Mouse (Mus musculus): Measurements from ENCODE around the gene Rev1. TPM values are rescaled to one million over a fixed set of nuclear protein-coding genes. Genes with fewer than 3 reads are reported as not detected.
A peak's percentile ranks its signal among the peaks of the same experiment; 100 is the strongest.

Rev1 gene
- total and polyA plus RNA-seq, 3 experiments = 22.9 to 25.7 (median 23.4) TPM

GRCm38 (mm10) chr1:38178929-38179328 lies 49.3 kb upstream of the Rev1 start:
- dilution Hi-C loops (cut with MboI; ENCODE audit: extremely low pct_ligation_motif_present, extremely low pct_unique_long_range_greater_than_20kb, low sequenced_read_pairs) (no loop called here), in situ Hi-C loops (cut with MboI; ENCODE audit: low pct_ligation_motif_present, low pct_unique_long_range_greater_than_20kb, low sequenced_read_pairs) (no loop called here)
- H3K4me2 ChIP-seq (ENCODE audit: insufficient read depth, low read depth, poor library complexity, severe bottlenecking) = no peak overlapping the region
- peaks cover 6 to 54% of the 10 kb centered on the region in 2 experiments for H3K4me1 ChIP-seq (ENCODE audit: control insufficient read depth in 1 of 2, insufficient read depth in 2 of 2)
- TF ChIP-seq RAD21 (IDR thresholded peaks at IDR 0.05; ENCODE audit: low read depth, low read length) = no peak
- no peak for TF ChIP-seq POLR2A (IDR thresholded peaks at IDR 0.05; ENCODE audit: low read depth, low read length)
- peak; percentile 91 for TF ChIP-seq BHLHE40 (IDR thresholded peaks at IDR 0.05; ENCODE audit: low read depth, low read length)
- peak; percentile 27; the same call in 1 of the 2 replicates for TF ChIP-seq EP300 (IDR thresholded peaks at IDR 0.05; ENCODE audit: low read length)
- no peak for TF ChIP-seq UBTF (IDR thresholded peaks at IDR 0.05; ENCODE audit: low read depth, low read length)
- TF ChIP-seq CHD2 (IDR thresholded peaks at IDR 0.05; ENCODE audit: low read length) = no peak
- TF ChIP-seq MXI1 (IDR thresholded peaks at IDR 0.05; ENCODE audit: low read depth, low read length) = no peak
- no peak for TF ChIP-seq E2F4 (IDR thresholded peaks at IDR 0.05; ENCODE audit: insufficient replicate concordance, low read depth, low read length)
- TF ChIP-seq ZKSCAN1 (IDR thresholded peaks at IDR 0.05; ENCODE audit: borderline replicate concordance, low read depth, low read length) = no peak
- no peak for TF ChIP-seq USF2 (conservative IDR thresholded peaks at IDR 0.05; ENCODE audit: low read depth, low read length)
- peak; percentile 76 for TF ChIP-seq MAX (IDR thresholded peaks at IDR 0.05; ENCODE audit: low read length)
- no peak for TF ChIP-seq JUN (IDR thresholded peaks at IDR 0.05; ENCODE audit: insufficient read depth, low read depth, low read length)
- TF ChIP-seq TCF12 (IDR thresholded peaks at IDR 0.05; ENCODE audit: low read depth, low read length) = peak; percentile 65; the same call in 1 of the 2 replicates
- TF ChIP-seq IRF4 (IDR thresholded peaks at IDR 0.05; ENCODE audit: low read depth, low read length) = no peak
- no peak for TF ChIP-seq RCOR1 (conservative IDR thresholded peaks at IDR 0.05; ENCODE audit: low read depth, low read length)
- no peak for TF ChIP-seq MAFK (IDR thresholded peaks at IDR 0.05; ENCODE audit: insufficient replicate concordance, low read length)
- TF ChIP-seq MYC (IDR thresholded peaks at IDR 0.05; ENCODE audit: low read depth, low read length) = peak; percentile 71
- no peak for TF ChIP-seq CTCF (conservative IDR thresholded peaks at IDR 0.05 in 1 of 2, IDR thresholded peaks at IDR 0.05 in 1 of 2; ENCODE audit: low read depth in 2 of 2, low read length in 2 of 2)
- no peak for TF ChIP-seq JUND (conservative IDR thresholded peaks at IDR 0.05; ENCODE audit: low read depth, low read length)
- TF ChIP-seq KAT2A (IDR thresholded peaks at IDR 0.05; ENCODE audit: insufficient replicate concordance, low read length) = no peak
- DNase-seq (ENCODE audit: extremely low read depth) = peak; percentile 48
- H3K27ac ChIP-seq (ENCODE audit: insufficient read depth, low read depth) = no peak overlapping the region
- H3K27me3 ChIP-seq (replicated peaks) = no peaks in the 10 kb centered on the region
- H3K4me3 ChIP-seq (replicated peaks in 1 of 3; ENCODE audit: low read depth in 2 of 3, low read length in 2 of 3, poor library complexity in 1 of 3) = no peak overlapping the region
- no peaks in the 10 kb centered on the region for H3K79me2 ChIP-seq (replicated peaks; ENCODE audit: control insufficient read depth, extremely low read depth, insufficient read depth, poor library complexity, severe bottlenecking)
- no peak overlapping the region for H3K9ac ChIP-seq (ENCODE audit: insufficient read depth, low read depth)
- peaks cover 0 to 68% of the 10 kb centered on the region in 2 experiments for H3K36me3 ChIP-seq (replicated peaks in 1 of 2; ENCODE audit: control insufficient read depth in 1 of 2, insufficient read depth in 1 of 2, low read length in 1 of 2)
- H3K9me3 ChIP-seq (replicated peaks; ENCODE audit: low read length) = no peaks in the 10 kb centered on the region

- no peaks in the 10 kb centered on the region for H3K79me2 ChIP-seq (replicated peaks; ENCODE audit: control insufficient read depth, extremely low read depth, insufficient read depth, poor library complexity, severe bottlenecking)
- no peak overlapping the region for H3K27ac ChIP-seq (ENCODE audit: insufficient read depth, low read depth)
- DNase-seq (ENCODE audit: extremely low read depth) = no peak
- dilution Hi-C loops (cut with MboI; ENCODE audit: extremely low pct_ligation_motif_present, extremely low pct_unique_long_range_greater_than_20kb, low sequenced_read_pairs) (no loop called here), in situ Hi-C loops (cut with MboI; ENCODE audit: low pct_ligation_motif_present, low pct_unique_long_range_greater_than_20kb, low sequenced_read_pairs) (no loop called here)
- peaks cover 0 to 44% of the 10 kb centered on the region in 2 experiments for H3K36me3 ChIP-seq (replicated peaks in 1 of 2; ENCODE audit: control insufficient read depth in 1 of 2, insufficient read depth in 1 of 2, low read length in 1 of 2)
- TF ChIP-seq GABPA (IDR thresholded peaks at IDR 0.05; ENCODE audit: insufficient replicate concordance, low read depth, low read length) = no peak
- TF ChIP-seq ETS1 (conservative IDR thresholded peaks at IDR 0.05; ENCODE audit: low read depth, low read length) = no peak
- TF ChIP-seq ZMIZ1 (IDR thresholded peaks at IDR 0.05; ENCODE audit: low read depth, low read length) = no peak
- TF ChIP-seq JUN (IDR thresholded peaks at IDR 0.05; ENCODE audit: insufficient read depth, low read depth, low read length) = no peak
- TF ChIP-seq MEF2A (IDR thresholded peaks at IDR 0.05; ENCODE audit: borderline replicate concordance, low read depth, low read length) = no peak
- no peak for TF ChIP-seq TCF12 (IDR thresholded peaks at IDR 0.05; ENCODE audit: low read depth, low read length)
- TF ChIP-seq JUND (conservative IDR thresholded peaks at IDR 0.05; ENCODE audit: low read depth, low read length) = no peak
- TF ChIP-seq MXI1 (IDR thresholded peaks at IDR 0.05; ENCODE audit: low read depth, low read length) = no peak
- TF ChIP-seq ELF1 (IDR thresholded peaks at IDR 0.05; ENCODE audit: low read depth, low read length) = no peak
- no peak for TF ChIP-seq RAD21 (IDR thresholded peaks at IDR 0.05; ENCODE audit: low read depth, low read length)
- TF ChIP-seq KAT2A (IDR thresholded peaks at IDR 0.05; ENCODE audit: insufficient replicate concordance, low read length) = no peak
- no peak overlapping the region for H3K4me3 ChIP-seq (replicated peaks in 1 of 3; ENCODE audit: low read depth in 2 of 3, low read length in 2 of 3, poor library complexity in 1 of 3)
- H3K9me3 ChIP-seq (replicated peaks; ENCODE audit: low read length) = no peaks in the 10 kb centered on the region
- H3K27me3 ChIP-seq (replicated peaks) = no peaks in the 10 kb centered on the region
- H3K9ac ChIP-seq (ENCODE audit: insufficient read depth, low read depth) = no peak overlapping the region
- H3K4me2 ChIP-seq (ENCODE audit: insufficient read depth, low read depth, poor library complexity, severe bottlenecking) = no peak overlapping the region
- peaks cover 6 to 43% of the 10 kb centered on the region in 2 experiments for H3K4me1 ChIP-seq (ENCODE audit: control insufficient read depth in 1 of 2, insufficient read depth in 2 of 2)
Observed at GRCm38 (mm10) chr1:38176077-38176476, 46.5 kb upstream of the Rev1 start.

Data from CH12.LX (cell line).